Mouse (Mus musculus): Measurements from ENCODE around the gene Hilpda. TPM values are rescaled to one million over a fixed set of nuclear protein-coding genes. Genes with fewer than 3 reads are reported as not detected.

Hilpda gene
- polyA plus RNA-seq, 2 experiments = 39.7 to 53.7 TPM

- 56% methylated on average over 5 of the region's 5 CpGs for WGBS
- no peak overlapping the region for H3K9ac ChIP-seq (ENCODE audit: low read depth, low read length, severe bottlenecking)
- H3K4me1 ChIP-seq (ENCODE audit: control insufficient read depth, insufficient read depth, low read length) = no peaks in the 10 kb centered on the region
- H3K9me3 ChIP-seq (ENCODE audit: control insufficient read depth, low read length) = 0 out of 2 replicates have a peak, but pooled peaks cover 4% of the 10 kb centered on the region
- no peak overlapping the region for H3K4me2 ChIP-seq (replicated peaks; ENCODE audit: low read depth, low read length, severe bottlenecking)
- TF ChIP-seq POLR2A (IDR thresholded peaks at IDR 0.05; ENCODE audit: borderline replicate concordance, extremely low read depth, insufficient read depth, insufficient read length) = no peak
- H3K4me3 ChIP-seq (replicated peaks; ENCODE audit: low read length) = no peak overlapping the region
- H3K36me3 ChIP-seq (ENCODE audit: control insufficient read depth, insufficient read depth, low read length) = no peaks in the 10 kb centered on the region
- H3K27ac ChIP-seq (replicated peaks; ENCODE audit: low read depth, low read length) = no peak overlapping the region
- no peaks in the 10 kb centered on the region for H3K27me3 ChIP-seq (ENCODE audit: control insufficient read depth, insufficient read depth, low read length)
- DNase-seq (ENCODE audit: low spot score) = no peak
- no peak for ATAC-seq (ENCODE audit: low FRiP score, low read depth)
These were observed 31.4 kb downstream of the Hilpda start for GRCm38 (mm10) chr6:29303726-29304125.

DNA sequence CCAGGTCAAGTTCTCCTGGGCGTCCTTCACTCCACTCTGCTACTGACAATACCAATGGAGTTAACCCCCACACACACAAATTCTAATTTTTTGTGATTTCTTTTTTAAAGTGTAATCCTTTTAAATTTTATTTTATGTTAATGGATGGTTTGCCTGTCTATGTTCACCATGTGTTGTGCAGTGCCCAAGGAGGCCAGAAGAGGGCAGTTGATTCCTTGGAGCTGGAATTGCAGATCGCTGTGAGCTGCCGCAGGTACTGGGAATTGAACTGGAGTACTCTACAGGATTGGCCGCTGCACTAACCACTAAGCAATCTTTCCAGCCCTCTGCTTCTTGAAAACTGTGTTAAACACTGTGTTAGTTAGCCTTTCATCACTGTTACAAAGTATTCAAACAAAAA lies 33.2 kb downstream of the Hilpda start:
- H3K4me3 ChIP-seq (replicated peaks; ENCODE audit: low read length) = no peak overlapping the region
- no peaks in the 10 kb centered on the region for H3K9me3 ChIP-seq (ENCODE audit: control insufficient read depth, low read length)
- H3K36me3 ChIP-seq (ENCODE audit: control insufficient read depth, insufficient read depth, low read length) = no peaks in the 10 kb centered on the region
- H3K4me1 ChIP-seq (ENCODE audit: control insufficient read depth, insufficient read depth, low read length) = no peaks in the 10 kb centered on the region
- DNase-seq (ENCODE audit: low spot score) = no peak
- H3K4me2 ChIP-seq (replicated peaks; ENCODE audit: low read depth, low read length, severe bottlenecking) = no peak overlapping the region
- 90% methylated on average over 4 of the region's 4 CpGs for WGBS
- H3K27me3 ChIP-seq (ENCODE audit: control insufficient read depth, insufficient read depth, low read length) = no peaks in the 10 kb centered on the region
- H3K9ac ChIP-seq (ENCODE audit: low read depth, low read length, severe bottlenecking) = no peak overlapping the region
- no peak for ATAC-seq (ENCODE audit: low FRiP score, low read depth)
- no peak for TF ChIP-seq POLR2A (IDR thresholded peaks at IDR 0.05; ENCODE audit: borderline replicate concordance, extremely low read depth, insufficient read depth, insufficient read length)
- H3K27ac ChIP-seq (replicated peaks; ENCODE audit: low read depth, low read length) = no peak overlapping the region

DNA sequence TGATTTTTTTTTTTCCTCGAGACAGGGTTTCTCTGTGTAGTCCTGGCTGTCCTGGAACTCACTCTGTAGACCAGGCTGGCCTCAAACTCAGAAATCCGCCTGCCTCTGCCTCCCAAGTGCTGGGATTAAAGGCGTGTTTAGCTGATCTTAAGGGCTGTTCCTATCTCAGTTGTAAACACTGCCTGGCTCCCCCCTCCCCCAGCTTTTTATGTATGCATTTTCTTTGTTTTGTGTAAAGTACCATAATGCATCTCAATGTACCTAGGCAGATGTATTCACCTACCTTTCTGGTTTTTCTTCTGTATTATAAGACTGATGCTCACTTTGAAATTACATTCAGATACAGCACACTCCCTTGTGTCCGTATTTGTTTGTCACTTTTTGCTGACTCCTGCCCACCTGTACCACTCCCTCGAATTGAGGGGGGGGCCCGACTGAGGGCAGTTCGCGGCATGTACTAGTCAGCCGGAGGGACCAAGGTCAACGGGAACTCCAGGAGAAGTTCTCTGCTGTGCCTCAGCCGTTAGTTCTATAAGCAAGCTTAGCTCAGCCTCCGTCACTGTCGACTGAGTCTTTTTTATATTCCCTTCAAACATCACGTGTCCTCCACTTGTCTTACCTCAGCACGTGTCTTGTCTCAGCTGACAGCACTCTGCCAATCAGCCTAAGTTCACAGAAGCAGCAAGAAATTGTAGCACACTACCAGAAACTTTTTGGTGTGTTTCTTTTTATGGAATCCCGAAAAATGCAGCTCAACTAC lies 36.7 kb downstream of the Hilpda start:
- H3K4me3 ChIP-seq (replicated peaks; ENCODE audit: low read length) = no peak overlapping the region
- H3K4me1 ChIP-seq (ENCODE audit: control insufficient read depth, insufficient read depth, low read length) = no peaks in the 10 kb centered on the region
- H3K27me3 ChIP-seq (ENCODE audit: control insufficient read depth, insufficient read depth, low read length) = no peaks in the 10 kb centered on the region
- no peak overlapping the region for H3K9ac ChIP-seq (ENCODE audit: low read depth, low read length, severe bottlenecking)
- no peaks in the 10 kb centered on the region for H3K36me3 ChIP-seq (ENCODE audit: control insufficient read depth, insufficient read depth, low read length)
- H3K27ac ChIP-seq (replicated peaks; ENCODE audit: low read depth, low read length) = no peak overlapping the region
- no peak for TF ChIP-seq POLR2A (IDR thresholded peaks at IDR 0.05; ENCODE audit: borderline replicate concordance, extremely low read depth, insufficient read depth, insufficient read length)
- 88% methylated on average over 16 of the region's 16 CpGs for WGBS
- H3K9me3 ChIP-seq (ENCODE audit: control insufficient read depth, low read length) = no peaks in the 10 kb centered on the region
- H3K4me2 ChIP-seq (replicated peaks; ENCODE audit: low read depth, low read length, severe bottlenecking) = no peak overlapping the region
- no peak for DNase-seq (ENCODE audit: low spot score)
- no peak for ATAC-seq (ENCODE audit: low FRiP score, low read depth)

DNA sequence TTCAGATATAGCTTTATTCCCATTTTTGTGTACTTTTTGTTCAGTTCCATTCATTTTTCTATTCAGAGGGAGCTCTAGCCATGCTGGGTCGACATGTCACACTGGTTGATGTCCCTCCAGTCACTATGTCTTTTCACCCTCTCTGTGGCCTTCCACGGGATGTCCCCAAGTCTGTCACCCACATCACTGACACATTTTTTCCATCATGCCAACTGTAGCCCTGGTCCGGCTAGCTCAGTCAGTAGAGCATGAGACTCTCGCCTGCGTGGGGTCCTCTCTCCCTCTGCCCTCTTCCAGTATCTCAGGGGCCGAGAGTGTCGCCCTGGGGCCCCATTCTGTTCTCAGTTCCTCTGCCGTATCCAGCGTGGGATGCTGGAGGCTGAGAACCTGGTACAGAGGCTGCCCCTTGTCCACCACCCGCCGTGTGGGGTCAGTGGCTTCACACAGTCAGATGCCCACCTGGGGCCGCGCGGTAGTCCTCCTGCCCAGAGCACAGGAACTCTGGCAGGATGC lies 41.5 kb downstream of the Hilpda start:
- Histone ChIP-seq H3K36me3 (ENCODE audit: control insufficient read depth, insufficient read depth, low read length) (no peaks in the 10 kb centered on the region), H3K4me1 (ENCODE audit: control insufficient read depth, insufficient read depth, low read length) (no peaks in the 10 kb centered on the region), H3K4me2 (replicated peaks; ENCODE audit: low read depth, low read length, severe bottlenecking) (no peak overlapping the region), H3K9me3 (ENCODE audit: control insufficient read depth, low read length) (no peaks in the 10 kb centered on the region), H3K27ac (replicated peaks; ENCODE audit: low read depth, low read length) (no peak overlapping the region), H3K9ac (ENCODE audit: low read depth, low read length, severe bottlenecking) (no peak overlapping the region), H3K4me3 (replicated peaks; ENCODE audit: low read length) (no peak overlapping the region), H3K27me3 (ENCODE audit: control insufficient read depth, insufficient read depth, low read length) (no peaks in the 10 kb centered on the region)
- 64% methylated on average over 14 of the region's 14 CpGs for WGBS
- DNase-seq (ENCODE audit: low spot score) = no peak
- no peak for ATAC-seq (ENCODE audit: low FRiP score, low read depth)
- TF ChIP-seq POLR2A (IDR thresholded peaks at IDR 0.05; ENCODE audit: borderline replicate concordance, extremely low read depth, insufficient read depth, insufficient read length) = no peak

DNA sequence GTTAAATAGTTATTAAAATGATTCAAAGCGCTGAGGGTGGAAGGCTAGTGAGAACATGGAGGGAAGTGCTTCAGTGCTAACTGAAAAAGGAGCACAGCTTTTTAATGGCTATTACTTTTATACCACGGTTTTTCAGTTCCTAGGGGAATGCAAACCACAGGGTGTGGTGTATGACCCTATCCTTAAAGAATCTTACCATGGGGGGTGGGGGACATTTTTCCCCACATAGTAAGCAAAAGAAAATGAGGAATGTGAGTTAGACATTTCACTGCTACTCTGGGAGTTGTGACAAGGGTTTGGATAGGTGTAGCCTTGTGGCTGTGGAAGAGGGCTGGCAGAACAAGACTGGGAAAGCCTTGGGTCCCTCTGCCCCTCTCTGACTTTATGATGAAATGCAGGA lies 45.0 kb downstream of the Hilpda start:
- Histone ChIP-seq H3K9ac (ENCODE audit: low read depth, low read length, severe bottlenecking) (no peak overlapping the region), H3K9me3 (ENCODE audit: control insufficient read depth, low read length) (no peaks in the 10 kb centered on the region), H3K4me2 (replicated peaks; ENCODE audit: low read depth, low read length, severe bottlenecking) (no peak overlapping the region), H3K4me1 (ENCODE audit: control insufficient read depth, insufficient read depth, low read length) (no peaks in the 10 kb centered on the region), H3K4me3 (replicated peaks; ENCODE audit: low read length) (no peak overlapping the region), H3K36me3 (ENCODE audit: control insufficient read depth, insufficient read depth, low read length) (no peaks in the 10 kb centered on the region), H3K27ac (replicated peaks; ENCODE audit: low read depth, low read length) (no peak overlapping the region), H3K27me3 (ENCODE audit: control insufficient read depth, insufficient read depth, low read length) (no peaks in the 10 kb centered on the region)
- no peak for TF ChIP-seq POLR2A (IDR thresholded peaks at IDR 0.05; ENCODE audit: borderline replicate concordance, extremely low read depth, insufficient read depth, insufficient read length)
- DNase-seq (ENCODE audit: low spot score) (peak; percentile 4), ATAC-seq (ENCODE audit: low FRiP score, low read depth) (no peak)
- 46% methylated on average over 2 of the region's 2 CpGs for WGBS
